Mouse (Mus musculus) erythroblast, embryonic 14.5 days (primary cell): ENCODE data around the gene Six6. TPM values are rescaled to one million over a fixed set of nuclear protein-coding genes. Genes with fewer than 3 reads are reported as not detected.

Source experiments
- H3K27me3 ChIP-seq: 2 replicates; pipeline ENCODE4 v1.6.1; 2012; ENCODE audit warnings: inconsistent platforms; ENCODE audit not compliant: control insufficient read depth
- H3K36me3 ChIP-seq: 2 replicates; pipeline ENCODE4 v1.6.1; 2012; ENCODE audit warnings: mild to moderate bottlenecking, inconsistent platforms; ENCODE audit not compliant: control insufficient read depth
- H3K4me1 ChIP-seq: 2 replicates; pipeline ENCODE4 v1.6.1; 2012; ENCODE audit warnings: inconsistent platforms; ENCODE audit not compliant: control insufficient read depth
- H3K4me3 ChIP-seq: replicated peaks from 2 replicates; pipeline ENCODE3; 2012; ENCODE audit warnings: moderate library complexity, mild to moderate bottlenecking, inconsistent platforms
- H3K9me3 ChIP-seq: 2 replicates; pipeline ENCODE4 v1.6.1; 2012; ENCODE audit warnings: low read length, inconsistent platforms, mixed read lengths; ENCODE audit not compliant: control insufficient read depth
- GATA1 ChIP-seq: IDR thresholded peaks from 2 replicates; pipeline ENCODE4 v1.6.1; 2012; ENCODE audit warnings: low read length, inconsistent platforms, mixed read lengths
- TAL1 ChIP-seq: IDR thresholded peaks from 3 replicates; pipeline ENCODE4 v1.6.1; 2012; ENCODE audit warnings: low read length, inconsistent platforms, mixed read lengths
- polyA plus RNA-seq: library from polyadenylated mRNA; stranded (reverse); fragments of >175 nt; gene quantifications from 2 replicates; pipeline ENCODE4 v1.2.3, GENCODE M21; 2012

Gene Six6
- polyA plus RNA-seq, 1 experiment = not detected

DNA sequence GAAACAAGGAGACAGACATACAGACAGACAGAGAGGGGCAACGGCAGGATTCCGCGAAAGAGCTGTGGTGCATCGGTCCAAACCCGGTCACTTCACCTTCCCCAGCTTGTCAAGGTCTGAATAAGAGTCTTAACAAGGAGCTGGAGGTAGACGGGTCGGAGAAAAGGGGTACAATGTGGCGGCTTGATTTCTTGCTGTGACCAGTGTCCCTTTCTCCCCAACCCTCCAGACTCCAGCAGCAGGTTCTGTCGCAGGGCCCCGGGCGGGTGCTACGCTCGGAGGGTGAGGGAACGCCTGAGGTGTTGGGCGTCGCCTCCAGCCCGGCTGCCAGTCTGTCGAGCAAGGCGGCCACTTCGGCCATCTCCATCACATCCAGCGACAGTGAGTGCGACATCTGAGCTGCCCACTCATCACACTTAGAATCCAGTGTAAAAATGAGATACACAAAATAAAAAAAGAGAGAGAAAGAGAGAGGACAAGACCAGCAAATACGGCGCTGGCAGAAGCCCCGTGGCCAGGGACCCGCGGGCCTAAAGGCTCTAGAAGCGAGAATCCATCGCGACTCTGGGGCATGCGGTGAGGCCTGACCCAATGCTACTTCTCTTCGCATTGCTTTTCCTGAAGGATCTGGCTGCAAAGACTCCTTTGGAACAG, 1.8 kb downstream of the Six6 start:
- no peaks in the 10 kb centered on the region; the same call in 1 of the 2 replicates for H3K9me3 ChIP-seq
- TF ChIP-seq TAL1 (no peak), GATA1 (no peak)
- H3K36me3 ChIP-seq = no peaks in the 10 kb centered on the region
- H3K27me3 ChIP-seq = peaks cover 100% of the 10 kb centered on the region
- no peaks in the 10 kb centered on the region for H3K4me1 ChIP-seq
- H3K4me3 ChIP-seq = no peak overlapping the region

DNA sequence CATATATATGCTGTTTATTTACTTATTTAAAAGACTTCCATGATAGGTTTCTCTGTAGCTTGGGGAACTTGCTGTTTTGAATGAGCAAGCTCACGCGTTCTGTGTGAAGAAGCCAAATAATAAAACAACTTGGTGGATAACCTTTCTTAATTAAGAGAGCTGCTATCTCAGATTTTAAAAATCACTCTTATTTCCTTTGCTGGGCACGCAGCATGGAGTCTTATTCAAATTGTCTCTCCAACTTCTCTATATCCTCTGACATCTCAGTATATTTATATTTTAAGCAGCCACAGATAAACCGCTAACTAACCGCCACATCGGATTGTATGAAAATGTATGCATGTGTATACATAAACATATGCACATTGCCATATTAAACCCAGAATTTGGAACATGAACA, 2.5 kb downstream of the Six6 start:
- Histone ChIP-seq H3K27me3 (peaks cover 100% of the 10 kb centered on the region), H3K36me3 (no peaks in the 10 kb centered on the region), H3K4me1 (no peaks in the 10 kb centered on the region), H3K4me3 (no peak overlapping the region), H3K9me3 (no peaks in the 10 kb centered on the region; the same call in 1 of the 2 replicates)
- TF ChIP-seq GATA1 = no peak

DNA sequence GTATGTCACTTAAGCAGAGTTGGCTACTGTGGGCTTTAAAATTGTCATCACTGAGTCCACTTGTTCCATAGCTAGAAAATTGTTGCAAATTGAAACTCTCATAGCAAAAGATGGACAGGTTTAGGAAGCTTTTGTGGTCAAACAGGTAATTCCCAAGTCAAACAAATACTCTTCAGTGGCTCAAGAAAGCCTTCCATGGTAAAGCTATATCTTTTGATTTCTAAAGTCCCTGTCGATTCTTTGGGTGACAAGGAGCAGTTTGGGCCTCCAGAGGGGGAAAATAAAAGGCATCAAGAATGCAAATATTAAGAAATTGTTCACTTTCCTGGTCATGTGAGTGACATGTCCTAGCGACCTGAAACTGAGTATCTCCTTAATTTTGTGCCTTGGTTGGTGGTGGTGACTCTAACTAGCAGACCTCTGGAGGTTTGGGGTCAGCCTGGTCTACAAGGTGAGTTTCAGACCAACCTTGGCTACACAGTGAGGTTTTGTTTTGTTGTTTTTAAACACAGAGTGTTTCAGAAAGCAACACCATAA, 4.0 kb downstream of the Six6 start:
- H3K4me3 ChIP-seq = no peak overlapping the region
- H3K27me3 ChIP-seq = peaks cover 99% of the 10 kb centered on the region
- H3K36me3 ChIP-seq = no peaks in the 10 kb centered on the region
- no peaks in the 10 kb centered on the region for H3K4me1 ChIP-seq
- TF ChIP-seq GATA1 (no peak), TAL1 (no peak)
- H3K9me3 ChIP-seq = no peaks in the 10 kb centered on the region; the same call in 1 of the 2 replicates

DNA sequence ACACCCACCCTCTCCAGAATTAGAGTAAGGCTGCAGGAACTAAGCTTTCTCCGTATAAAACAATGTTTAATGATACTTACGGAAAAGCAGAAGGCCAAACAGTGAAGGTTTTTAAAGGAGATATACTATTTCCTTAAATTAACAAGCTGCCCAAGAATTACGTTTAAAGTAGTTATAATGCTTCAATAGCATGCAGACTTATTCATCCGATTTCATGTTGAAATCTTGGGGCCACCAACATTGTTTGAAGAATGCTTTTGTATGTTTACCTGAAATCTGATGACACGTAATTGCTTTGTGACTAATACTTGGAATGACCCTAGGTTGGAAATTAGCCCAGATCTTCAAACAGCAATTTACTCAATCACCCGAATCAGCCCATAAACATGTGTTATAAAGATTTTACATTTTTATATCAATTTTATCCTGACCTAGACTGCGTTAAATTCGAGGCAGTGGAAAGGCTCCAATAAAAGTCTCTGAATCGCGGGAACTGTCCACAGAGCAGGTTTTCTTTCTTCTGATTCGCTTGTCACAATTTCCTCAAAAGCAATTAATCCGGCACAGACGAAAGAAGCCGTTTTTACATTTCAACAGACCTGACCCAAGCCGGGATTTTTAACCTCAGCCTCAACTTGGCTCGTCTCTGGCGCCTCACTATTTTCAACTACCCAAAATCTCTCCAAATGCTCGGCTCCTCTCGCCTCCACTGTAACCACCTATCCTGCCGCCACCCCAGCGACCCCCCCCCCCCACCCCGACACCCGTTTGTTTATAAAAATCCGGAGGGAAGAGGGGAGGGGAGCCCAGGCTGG, 4.9 kb downstream of the Six6 start:
- Histone ChIP-seq H3K4me1 (no peaks in the 10 kb centered on the region), H3K9me3 (no peaks in the 10 kb centered on the region; the same call in 1 of the 2 replicates), H3K27me3 (peaks cover 92% of the 10 kb centered on the region), H3K36me3 (no peaks in the 10 kb centered on the region), H3K4me3 (no peak overlapping the region)
- TF ChIP-seq TAL1 (no peak), GATA1 (no peak)

DNA sequence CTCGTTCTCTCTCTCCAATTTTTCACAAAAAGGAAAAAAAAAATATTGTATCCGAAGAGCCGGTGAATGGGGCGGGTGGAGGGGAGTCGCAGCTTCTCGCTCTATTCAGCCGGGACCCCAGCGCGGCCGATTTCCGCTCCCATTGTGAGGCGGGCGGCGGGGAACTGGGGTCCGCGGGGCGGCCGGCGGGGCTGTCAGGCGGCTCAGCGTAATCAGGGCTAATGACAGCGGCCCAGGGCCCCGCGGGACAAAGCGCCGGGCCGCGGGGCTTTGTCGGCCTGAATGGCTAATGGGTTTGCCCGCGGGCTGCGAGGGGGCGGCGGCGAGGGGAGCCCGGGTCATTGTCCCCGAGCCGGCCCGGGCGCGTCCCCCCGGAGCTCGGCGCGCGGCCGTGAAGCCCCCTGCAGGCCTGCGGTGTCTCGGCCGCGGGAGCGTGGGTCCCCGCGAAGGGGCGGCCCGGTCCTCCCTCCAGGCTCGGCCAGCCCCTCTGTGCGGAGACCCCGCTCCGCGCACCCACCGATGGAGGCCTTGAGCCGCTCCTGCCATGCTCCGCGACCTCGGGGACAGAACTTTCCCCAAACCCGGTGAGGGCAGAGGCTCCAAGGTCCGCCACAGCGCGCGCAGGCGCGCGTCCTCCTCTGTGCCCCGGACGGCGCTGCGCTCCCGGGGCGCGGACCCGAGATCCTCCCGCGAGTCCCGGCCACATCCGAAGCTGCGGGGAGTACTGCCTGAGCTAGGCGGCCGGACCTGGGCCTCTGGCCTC, 5.8 kb downstream of the Six6 start:
- Histone ChIP-seq H3K4me1 (no peaks in the 10 kb centered on the region), H3K27me3 (peaks cover 86% of the 10 kb centered on the region)
- no peak for TF ChIP-seq TAL1
- TF ChIP-seq GATA1 = no peak

DNA sequence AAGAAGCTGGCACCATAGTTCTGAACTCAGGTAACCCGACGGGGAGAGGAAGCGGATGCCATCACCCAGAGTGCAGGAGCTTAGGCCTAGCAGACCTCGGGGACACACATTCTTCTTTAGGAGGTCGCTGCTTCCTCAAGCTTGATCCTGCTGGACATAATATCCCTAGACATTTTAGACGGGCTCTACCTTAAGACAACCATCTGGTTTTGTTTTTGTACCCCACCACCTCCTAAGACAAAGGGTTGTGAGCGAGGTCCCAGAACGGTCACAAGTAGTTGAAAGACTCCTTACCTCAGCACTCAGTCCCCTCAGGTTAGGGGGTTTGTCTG, 6.3 kb downstream of the Six6 start:
- TF ChIP-seq TAL1 (no peak), GATA1 (no peak)
- Histone ChIP-seq H3K4me1 (no peaks in the 10 kb centered on the region), H3K27me3 (peaks cover 81% of the 10 kb centered on the region), H3K9me3 (no peaks in the 10 kb centered on the region; the same call in 1 of the 2 replicates), H3K36me3 (no peaks in the 10 kb centered on the region), H3K4me3 (no peak overlapping the region)

More for the DNA sequence above, 5.8 kb downstream of the Six6 start:
- H3K4me3 ChIP-seq = no peak overlapping the region
- no peaks in the 10 kb centered on the region; the same call in 1 of the 2 replicates for H3K9me3 ChIP-seq
- H3K36me3 ChIP-seq = no peaks in the 10 kb centered on the region

DNA sequence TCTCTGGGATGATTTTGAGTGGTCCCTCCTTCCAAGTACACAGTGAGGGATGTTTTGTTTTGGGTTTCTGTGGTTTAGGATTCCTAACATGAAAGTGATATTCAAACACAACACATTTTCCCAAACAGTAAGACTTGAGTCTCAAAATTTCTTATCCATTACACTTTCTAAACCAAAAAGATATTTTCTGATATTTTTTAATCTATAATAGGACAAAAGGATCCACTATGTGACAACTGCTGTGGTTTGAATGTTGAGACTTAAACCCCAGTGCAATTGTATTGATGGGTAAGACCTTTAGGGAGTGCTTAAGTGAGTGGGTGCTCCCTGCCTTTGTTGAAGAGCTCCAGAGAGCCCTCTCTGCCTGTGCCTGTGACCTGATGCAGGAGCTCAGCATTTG, 7.1 kb downstream of the Six6 start:
- peaks cover 75% of the 10 kb centered on the region for H3K27me3 ChIP-seq

DNA sequence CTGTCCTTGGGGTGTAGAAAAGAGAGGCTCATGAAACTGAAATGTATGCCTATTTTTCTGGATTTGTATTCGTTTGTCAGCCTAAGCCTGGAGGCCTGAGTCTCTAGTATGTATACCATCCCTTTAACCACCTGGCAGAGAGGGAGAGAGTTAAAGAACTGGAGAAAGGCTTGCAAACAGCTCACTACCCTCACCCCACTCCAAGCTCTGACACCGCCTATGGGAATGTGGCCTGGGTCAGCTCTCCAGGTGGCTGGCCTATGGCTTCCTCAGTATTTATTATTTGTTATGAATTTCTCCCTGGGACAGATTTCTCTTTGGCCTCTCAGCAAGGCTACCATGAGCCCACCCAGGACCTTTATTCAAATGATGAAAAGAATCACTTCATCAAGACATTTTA, 7.6 kb downstream of the Six6 start:
- no peaks in the 10 kb centered on the region for H3K36me3 ChIP-seq
- peaks cover 70% of the 10 kb centered on the region for H3K27me3 ChIP-seq
- TF ChIP-seq TAL1 (no peak), GATA1 (no peak)
- no peak overlapping the region for H3K4me3 ChIP-seq
- H3K9me3 ChIP-seq = no peaks in the 10 kb centered on the region; the same call in 1 of the 2 replicates
- no peaks in the 10 kb centered on the region for H3K4me1 ChIP-seq

More for the DNA sequence above, 7.1 kb downstream of the Six6 start:
- H3K36me3 ChIP-seq = no peaks in the 10 kb centered on the region
- TF ChIP-seq TAL1 (no peak), GATA1 (no peak)
- no peaks in the 10 kb centered on the region for H3K4me1 ChIP-seq
- H3K9me3 ChIP-seq = no peaks in the 10 kb centered on the region; the same call in 1 of the 2 replicates
- no peak overlapping the region for H3K4me3 ChIP-seq

DNA sequence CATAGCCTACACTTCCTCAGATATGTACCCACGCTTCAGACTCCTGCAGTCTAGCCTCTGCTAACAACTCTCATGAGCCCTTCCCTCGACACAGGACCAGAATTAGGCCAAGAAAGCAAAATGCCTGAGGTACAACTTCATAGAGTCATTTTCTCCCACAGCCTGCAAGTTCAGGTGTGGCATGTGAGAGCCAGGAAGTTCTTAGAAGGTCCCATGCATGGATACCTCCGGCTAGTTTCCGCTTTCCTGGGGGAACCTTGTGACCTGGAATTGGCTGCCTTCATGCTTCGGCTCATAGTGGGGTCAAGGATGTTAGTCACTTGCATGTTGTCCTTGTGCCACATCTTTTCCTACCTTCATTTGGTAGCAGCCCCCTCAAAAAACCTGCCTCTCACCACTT, 13.4 kb downstream of the Six6 start:
- Histone ChIP-seq H3K27me3 (peaks cover 12% of the 10 kb centered on the region), H3K4me3 (no peak overlapping the region), H3K4me1 (no peaks in the 10 kb centered on the region), H3K9me3 (no peaks in the 10 kb centered on the region), H3K36me3 (no peaks in the 10 kb centered on the region)
- TF ChIP-seq GATA1 = no peak
- TF ChIP-seq TAL1 = no peak
